Comparison of ENCODE assay signal across 22 mouse cellular contexts in the genomic region with DNA sequence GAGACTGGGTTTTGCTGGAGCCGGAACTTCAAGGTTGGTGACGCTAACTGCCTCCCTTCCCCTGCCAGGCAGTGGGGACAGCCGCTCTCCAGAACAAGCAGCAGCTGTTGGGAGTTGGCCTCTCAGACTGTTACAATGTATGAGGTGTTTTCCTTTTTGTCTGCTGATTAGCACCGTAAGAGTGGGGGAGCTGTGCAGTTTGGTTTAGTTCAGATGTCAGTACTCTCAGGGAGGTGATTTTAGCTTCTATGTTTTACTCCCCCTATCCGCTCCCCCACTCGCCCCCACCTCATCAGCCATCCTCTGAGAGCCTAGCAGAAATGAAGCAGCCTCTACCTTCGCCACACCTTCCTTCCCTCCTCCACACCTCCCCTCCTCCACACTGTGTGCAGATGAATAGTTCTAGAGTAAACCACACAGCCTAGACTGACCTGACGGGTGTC. TPM values are rescaled to one million over a fixed set of nuclear protein-coding genes. Genes with fewer than 3 reads are reported as not detected.
DNase-seq lines count a peak whose midpoint lies in the region; ATAC-seq and TF ChIP-seq lines count a peak whose summit lies in the region.
"Had no signal": no experiment of that assay in that cellular context is flagged by ENCODE, and none has a peak within 500 bp of the region (broad histone marks: within the 10 kb centered on the region; RNA-seq: fewer than 3 reads in every experiment).

No protein-coding gene starts in this region.

- H3K4me1 ChIP-seq in limb, embryonic 12.5 days (replicated peaks): peaks cover 4% of the 10 kb centered on the region; the same call in 1 of the 2 replicates
- H3K4me1 ChIP-seq in limb, embryonic 10.5 days: peaks cover 8% of the 10 kb centered on the region
- peaks cover 36% of the 10 kb centered on the region; the same call in 1 of the 2 replicates for H3K4me1 ChIP-seq in small intestine, adult 2 months (ENCODE audit: control insufficient read depth, insufficient read depth, insufficient read length, low read length)
- H3K4me1 ChIP-seq: neural tube, embryonic 13.5 days had no signal

- no peak for TF ChIP-seq POLR2A in small intestine, adult 2 months (IDR thresholded peaks at IDR 0.05; ENCODE audit: low read depth, low read length)

- ATAC-seq in limb, embryonic 12.5 days (ENCODE audit: insufficient number of reproducible peaks, insufficient read depth, low FRiP score, low TSS enrichment, low read depth): peak; percentile 31; the same call in 1 of the 2 replicates
- ATAC-seq: forebrain, embryonic 15.5 days; hindbrain, embryonic 16.5 days; Patski had no signal

- peak; percentile 61 for DNase-seq in heart, adult 11 months
- no peak for DNase-seq in heart, postnatal 25 days (ENCODE audit: low spot score)
- no peak for DNase-seq in limb, embryonic 10.5 days (ENCODE audit: low spot score)
- DNase-seq in left cerebral cortex, postnatal 36 days (ENCODE audit: low spot score in 2 of 2): no peak
- DNase-seq in urinary bladder, postnatal 25 days (ENCODE audit: low spot score): no peak
- DNase-seq: cerebellum, adult 18-20 months; gastrocnemius, postnatal 36 days; heart, postnatal 36 days; kidney, postnatal 10 days; lung, postnatal 14 days; right cerebral cortex, postnatal 25 days had no signal

- TF ChIP-seq CTCF in small intestine, adult 2 months (IDR thresholded peaks at IDR 0.05; ENCODE audit: extremely low read depth, insufficient read length, insufficient replicate concordance, low read depth, low read length): no peak

- no peak overlapping the region for H3K4me2 ChIP-seq in limb, embryonic 12.5 days
- H3K4me2 ChIP-seq: forebrain, embryonic 15.5 days; limb, embryonic 15.5 days; neural tube, embryonic 13.5 days had no signal

- H3K9ac ChIP-seq in limb, embryonic 12.5 days (replicated peaks): no peak overlapping the region
- H3K9ac ChIP-seq: forebrain, embryonic 15.5 days; limb, embryonic 15.5 days; neural tube, embryonic 13.5 days had no signal

- H3K4me3 ChIP-seq in limb, embryonic 12.5 days (replicated peaks): no peak overlapping the region
- no peak overlapping the region for H3K4me3 ChIP-seq in limb, embryonic 10.5 days
- H3K4me3 ChIP-seq in small intestine, adult 2 months (ENCODE audit: low read depth, low read length): peak overlapping the region; percentile 42
- H3K4me3 ChIP-seq: embryonic facial prominence, embryonic 10.5 days; forebrain, embryonic 15.5 days; heart, embryonic 10.5 days; limb, embryonic 15.5 days; neural tube, embryonic 13.5 days had no signal

- no peaks in the 10 kb centered on the region for H3K27me3 ChIP-seq in limb, embryonic 12.5 days
- H3K27me3 ChIP-seq in limb, embryonic 10.5 days (ENCODE audit: low read depth, poor library complexity, severe bottlenecking): no peaks in the 10 kb centered on the region
- no peaks in the 10 kb centered on the region for H3K27me3 ChIP-seq in small intestine, adult 2 months (ENCODE audit: control insufficient read depth, insufficient read depth, low read length)
- H3K27me3 ChIP-seq: CH12.LX; forebrain, embryonic 15.5 days; limb, embryonic 15.5 days; neural tube, embryonic 13.5 days; Patski had no signal

- H3K27ac ChIP-seq in limb, embryonic 12.5 days: no peak overlapping the region
- H3K27ac ChIP-seq in limb, embryonic 10.5 days: no peak overlapping the region
- peak overlapping the region; percentile 95 for H3K27ac ChIP-seq in small intestine, adult 2 months (ENCODE audit: insufficient read depth, low read depth, low read length)
- H3K27ac ChIP-seq: embryonic facial prominence, embryonic 10.5 days; forebrain, embryonic 15.5 days; heart, embryonic 10.5 days; limb, embryonic 15.5 days; neural tube, embryonic 13.5 days had no signal

- intact Hi-C loops in heart, postnatal 25 days (cut with DNase I): loop anchor here (10.0 kb wide), 1 partner anchor 730 kb away; no protein-coding TSS in a partner anchor
- intact Hi-C loops in left cerebral cortex, postnatal 36 days (cut with DNase I): loop anchor here (5.0 kb wide), 1 partner anchor 728 kb away; no protein-coding TSS in a partner anchor

- no peaks in the 10 kb centered on the region for H3K36me3 ChIP-seq in limb, embryonic 12.5 days
- no peaks in the 10 kb centered on the region for H3K36me3 ChIP-seq in limb, embryonic 10.5 days
- H3K36me3 ChIP-seq in small intestine, adult 2 months (ENCODE audit: control insufficient read depth, insufficient read depth, low read length): no peaks in the 10 kb centered on the region
- H3K36me3 ChIP-seq: embryonic facial prominence, embryonic 10.5 days; forebrain, embryonic 15.5 days; heart, embryonic 10.5 days; limb, embryonic 15.5 days; neural tube, embryonic 13.5 days had no signal

- WGBS in limb, embryonic 12.5 days: 69% methylated on average over 8 of the region's 8 CpGs
- WGBS in limb, embryonic 10.5 days: 79% methylated on average over 8 of the region's 8 CpGs
- 34% methylated on average over 8 of the region's 8 CpGs for WGBS in small intestine, adult 2 months

- H3K9me3 ChIP-seq in limb, embryonic 12.5 days: no peaks in the 10 kb centered on the region
- no peaks in the 10 kb centered on the region for H3K9me3 ChIP-seq in limb, embryonic 10.5 days (replicated peaks)
- H3K9me3 ChIP-seq: embryonic facial prominence, embryonic 10.5 days; forebrain, embryonic 15.5 days; heart, embryonic 10.5 days; limb, embryonic 15.5 days; neural tube, embryonic 13.5 days had no signal

RNA-seq across cellular contexts. Expression of gene Dnajc25, which starts 0.4 kb away (rescaled TPM):
- 10 to 100 TPM; 17.6 to 18.2 TPM for total RNA-seq in heart, postnatal 25 days (2021)
- 9.2 and 11.6 TPM in 2 replicates for polyA plus RNA-seq in limb, embryonic 12.5 days (2016; fragmentation: Nextera tagmentation; extraction: Ambion mirVana)
- polyA plus RNA-seq in limb, embryonic 10.5 days (2016; fragmentation: Nextera tagmentation; extraction: Ambion mirVana): 5.5 and 8.3 TPM in 2 replicates
- 4.2 and 4.7 TPM in 2 replicates for polyA plus RNA-seq in small intestine, adult 2 months (2012; rRNA removed)
- total RNA-seq in left cerebral cortex, postnatal 36 days (2021): 1 to 10 TPM; 5.7 to 6.1 TPM

RNA-seq across cellular contexts. Expression of gene Gm20503, which starts 7.7 kb away (rescaled TPM):
- 1 to 10 TPM; 4.8 to 7.4 TPM for total RNA-seq in heart, postnatal 25 days (2021)
- polyA plus RNA-seq in limb, embryonic 12.5 days (2016; fragmentation: Nextera tagmentation; extraction: Ambion mirVana): 14.5 and 16.8 TPM in 2 replicates
- polyA plus RNA-seq in limb, embryonic 10.5 days (2016; fragmentation: Nextera tagmentation; extraction: Ambion mirVana): 9.3 and 9.8 TPM in 2 replicates
- 0.96 TPM in 1 of 2 replicates, not detected in the other for polyA plus RNA-seq in small intestine, adult 2 months (2012; rRNA removed)
- 1 to 10 TPM; 2.1 to 3.3 TPM for total RNA-seq in left cerebral cortex, postnatal 36 days (2021)
- total RNA-seq: megakaryocyte-erythroid progenitor cell, adult 5-6 weeks had no signal

RNA-seq across cellular contexts. Expression of gene Ptgr1, which starts 8.4 kb away (rescaled TPM):
- 1 to 10 TPM; 4.2 to 4.7 TPM for total RNA-seq in heart, postnatal 25 days (2021)
- polyA plus RNA-seq in limb, embryonic 12.5 days (2016; fragmentation: Nextera tagmentation; extraction: Ambion mirVana): 23.5 and 24.5 TPM in 2 replicates
- 12.0 and 15.7 TPM in 2 replicates for polyA plus RNA-seq in limb, embryonic 10.5 days (2016; fragmentation: Nextera tagmentation; extraction: Ambion mirVana)
- polyA plus RNA-seq in small intestine, adult 2 months (2012; rRNA removed): 9.9 and 11.2 TPM in 2 replicates
- total RNA-seq in left cerebral cortex, postnatal 36 days (2021): 1 to 10 TPM; 1.5 TPM

RNA-seq across cellular contexts. Expression of gene Gng10, which starts 39.6 kb away (rescaled TPM):
- total RNA-seq in heart, postnatal 25 days (2021): 10 to 100 TPM; 15.8 to 18.7 TPM
- polyA plus RNA-seq in limb, embryonic 12.5 days (2016; fragmentation: Nextera tagmentation; extraction: Ambion mirVana): 161 and 166 TPM in 2 replicates
- polyA plus RNA-seq in limb, embryonic 10.5 days (2016; fragmentation: Nextera tagmentation; extraction: Ambion mirVana): 81.1 and 96.4 TPM in 2 replicates
- 7.1 and 13.0 TPM in 2 replicates for polyA plus RNA-seq in small intestine, adult 2 months (2012; rRNA removed)
- 10 to 100 TPM; 66.3 to 72.7 TPM for total RNA-seq in left cerebral cortex, postnatal 36 days (2021)

RNA-seq across cellular contexts. Expression of gene Zkscan16, which starts 51.8 kb away (rescaled TPM):
- total RNA-seq in heart, postnatal 25 days (2021): not detected
- polyA plus RNA-seq in limb, embryonic 12.5 days (2016; fragmentation: Nextera tagmentation; extraction: Ambion mirVana): 1.1 and 1.4 TPM in 2 replicates
- 1.0 and 1.1 TPM in 2 replicates for polyA plus RNA-seq in limb, embryonic 10.5 days (2016; fragmentation: Nextera tagmentation; extraction: Ambion mirVana)
- not detected in 2 replicates for polyA plus RNA-seq in small intestine, adult 2 months (2012; rRNA removed)
- total RNA-seq in left cerebral cortex, postnatal 36 days (2021): 10 to 100 TPM; 49.5 to 49.8 TPM
- total RNA-seq: CH12.LX; gastrocnemius, postnatal 36 days; heart, postnatal 36 days; megakaryocyte-erythroid progenitor cell, adult 5-6 weeks had no signal
